Mouse (Mus musculus): Measurements from ENCODE around the gene Rcc1l.

GRCm38 (mm10) chr5:134164688-134165087 is 11.9 kb downstream of the Rcc1l start:
- no peak for TF ChIP-seq POLR2A (IDR thresholded peaks at IDR 0.05; ENCODE audit: low read depth, low read length)
- no peak for TF ChIP-seq CTCF (IDR thresholded peaks at IDR 0.05; ENCODE audit: extremely low read depth, insufficient read depth, insufficient read length, insufficient replicate concordance)
